Mouse (Mus musculus) liver, embryonic 13.5 days (tissue): ENCODE data around the gene Phex. TPM values are rescaled to one million over a fixed set of nuclear protein-coding genes. Genes with fewer than 3 reads are reported as not detected.

ENCODE experiments used
- ATAC-seq: fragments of 200-750 bp; cut with Nextera tagmentation; 2 replicates; pipeline ENCODE4 v1.8.0; 2017; ENCODE audit warnings: low read depth, mild to moderate bottlenecking, moderate number of reproducible peaks, moderate library complexity
- DNase-seq: peaks from one replicate; pipeline ENCODE4 v3.0.0; 2022
- H3K27ac ChIP-seq: fragments of 300-500 bp; sonication (generic); 2 replicates; pipeline ENCODE4 v1.5.1; 2015; ENCODE audit warnings: moderate library complexity, mild to moderate bottlenecking, inconsistent platforms
- H3K27me3 ChIP-seq: fragments of 300-500 bp; sonication (generic); 2 replicates; pipeline ENCODE4 v1.6.1; 2015; ENCODE audit warnings: mild to moderate bottlenecking, inconsistent platforms
- H3K36me3 ChIP-seq: fragments of 300-500 bp; sonication (generic); 2 replicates; pipeline ENCODE4 v1.6.1; 2015; ENCODE audit warnings: mild to moderate bottlenecking, inconsistent platforms
- H3K4me1 ChIP-seq: fragments of 300-500 bp; sonication (generic); replicated peaks from 2 replicates; pipeline ENCODE4 v1.6.1; 2015; ENCODE audit warnings: inconsistent platforms
- H3K4me2 ChIP-seq: fragments of 300-500 bp; sonication (generic); 2 replicates; pipeline ENCODE4 v1.6.1; 2015; ENCODE audit warnings: inconsistent platforms, mild to moderate bottlenecking, moderate library complexity
- H3K4me3 ChIP-seq: fragments of 300-500 bp; sonication (generic); replicated peaks from 2 replicates; pipeline ENCODE4 v1.5.1; 2015; ENCODE audit warnings: mild to moderate bottlenecking, inconsistent platforms
- H3K9ac ChIP-seq: fragments of 300-500 bp; sonication (generic); 2 replicates; pipeline ENCODE4 v1.6.1; 2015; ENCODE audit warnings: mild to moderate bottlenecking, inconsistent platforms
- H3K9me3 ChIP-seq: fragments of 300-500 bp; sonication (generic); replicated peaks from 2 replicates; pipeline ENCODE4 v1.6.1; 2016; ENCODE audit warnings: inconsistent platforms
- WGBS: fragments of 180-500 bp; shearing (Covaris S2); methylation state at CpG from one replicate; pipeline ENCODE4 v1.1.7; 2015; ENCODE audit not compliant: insufficient replicate concordance; 5-methylcytosine and 5-hydroxymethylcytosine counted together
- polyA plus RNA-seq: library from polyadenylated mRNA; unstranded; fragments of >200 nt; fragmentation: Nextera tagmentation; extraction: Ambion mirVana; gene quantifications from 2 replicates; pipeline ENCODE4 v1.2.1, GENCODE M21; 2015

Gene Phex
- polyA plus RNA-seq, 1 experiment from 2014 or later, result 0.03 TPM

GRCm38 (mm10) chrX:157307411-157307810 lies 107.7 kb downstream of the Phex start:
- Histone ChIP-seq H3K4me3 (no peak overlapping the region), H3K9ac (no peak overlapping the region), H3K4me2 (no peak overlapping the region), H3K27ac (no peak overlapping the region), H3K9me3 (no peaks in the 10 kb centered on the region), H3K27me3 (no peaks in the 10 kb centered on the region), H3K36me3 (no peaks in the 10 kb centered on the region), H3K4me1 (no peaks in the 10 kb centered on the region)
- ATAC-seq (no peak), DNase-seq (no peak)
- WGBS, result 9% methylated on average over 3 of the region's 3 CpGs

- Histone ChIP-seq H3K36me3 (no peaks in the 10 kb centered on the region), H3K27ac (no peak overlapping the region), H3K9ac (no peak overlapping the region), H3K4me1 (no peaks in the 10 kb centered on the region), H3K4me2 (no peak overlapping the region), H3K9me3 (no peaks in the 10 kb centered on the region), H3K27me3 (no peaks in the 10 kb centered on the region), H3K4me3 (no peak overlapping the region)
- DNase-seq, result no peak
- WGBS, result 42% methylated on average over 4 of the region's 4 CpGs
- ATAC-seq, result no peak
Observed at GRCm38 (mm10) chrX:157306796-157307405, 108.2 kb downstream of the Phex start.

GRCm38 (mm10) chrX:157305852-157306232 lies 109.3 kb downstream of the Phex start:
- ATAC-seq, result no peak
- Histone ChIP-seq H3K27ac (no peak overlapping the region), H3K9ac (no peak overlapping the region), H3K4me1 (no peaks in the 10 kb centered on the region), H3K9me3 (no peaks in the 10 kb centered on the region), H3K4me3 (no peak overlapping the region), H3K4me2 (no peak overlapping the region), H3K36me3 (no peaks in the 10 kb centered on the region), H3K27me3 (no peaks in the 10 kb centered on the region)
- 68% methylated on average over 5 of the region's 5 CpGs for WGBS
- no peak for DNase-seq

GRCm38 (mm10) chrX:157305193-157305851 lies 109.8 kb downstream of the Phex start:
- Histone ChIP-seq H3K4me3 (no peak overlapping the region), H3K27me3 (no peaks in the 10 kb centered on the region), H3K27ac (no peak overlapping the region), H3K9ac (no peak overlapping the region), H3K4me1 (no peaks in the 10 kb centered on the region), H3K9me3 (no peaks in the 10 kb centered on the region), H3K36me3 (no peaks in the 10 kb centered on the region), H3K4me2 (no peak overlapping the region)
- 24% methylated on average over 6 of the region's 6 CpGs for WGBS
- no peak for DNase-seq
- no peak for ATAC-seq

- H3K27me3 ChIP-seq, result no peaks in the 10 kb centered on the region
- ATAC-seq, result no peak
- no peak for DNase-seq
- H3K9ac ChIP-seq, result no peak overlapping the region
- no peaks in the 10 kb centered on the region for H3K9me3 ChIP-seq
- H3K27ac ChIP-seq, result no peak overlapping the region
- no peaks in the 10 kb centered on the region for H3K4me1 ChIP-seq
- H3K4me3 ChIP-seq, result no peak overlapping the region
- H3K4me2 ChIP-seq, result no peak overlapping the region
- H3K36me3 ChIP-seq, result no peaks in the 10 kb centered on the region
Observed at GRCm38 (mm10) chrX:157292411-157292810, 122.7 kb downstream of the Phex start.

- DNase-seq (no peak), ATAC-seq (no peak)
- H3K9me3 ChIP-seq, result no peaks in the 10 kb centered on the region
- H3K36me3 ChIP-seq, result no peaks in the 10 kb centered on the region
- no peak overlapping the region for H3K4me3 ChIP-seq
- no peaks in the 10 kb centered on the region for H3K4me1 ChIP-seq
- no peak overlapping the region for H3K4me2 ChIP-seq
- no peak overlapping the region for H3K9ac ChIP-seq
- H3K27me3 ChIP-seq, result no peaks in the 10 kb centered on the region
- H3K27ac ChIP-seq, result no peak overlapping the region
- WGBS, result 53% methylated on average over 1 of the region's 1 CpGs
Observed at GRCm38 (mm10) chrX:157276581-157276980, 138.5 kb downstream of the Phex start.

DNA sequence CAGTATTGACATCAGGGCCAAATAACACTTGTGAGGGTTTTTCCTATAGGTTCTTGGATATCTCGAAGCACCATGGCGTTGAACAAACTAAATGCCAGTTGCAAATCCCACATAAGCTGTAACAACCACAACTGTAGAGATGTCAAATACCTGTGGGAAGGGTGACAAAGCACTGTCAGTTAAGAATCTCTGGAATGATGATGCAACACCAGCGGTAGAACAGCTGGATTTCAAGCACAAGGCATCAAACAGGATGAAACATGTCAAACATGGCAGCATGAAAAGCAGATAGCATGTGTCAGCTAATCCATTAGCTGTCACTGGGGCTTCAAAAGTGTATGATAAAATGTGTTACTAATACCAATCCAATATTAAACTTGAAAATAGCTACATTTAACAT lies 141.8 kb downstream of the Phex start:
- Histone ChIP-seq H3K4me3 (no peak overlapping the region), H3K9ac (no peak overlapping the region), H3K36me3 (no peaks in the 10 kb centered on the region), H3K4me2 (no peak overlapping the region), H3K27me3 (no peaks in the 10 kb centered on the region), H3K4me1 (no peaks in the 10 kb centered on the region), H3K9me3 (no peaks in the 10 kb centered on the region), H3K27ac (no peak overlapping the region)
- DNase-seq, result no peak
- ATAC-seq, result no peak
- 56% methylated on average over 3 of the region's 3 CpGs for WGBS

DNA sequence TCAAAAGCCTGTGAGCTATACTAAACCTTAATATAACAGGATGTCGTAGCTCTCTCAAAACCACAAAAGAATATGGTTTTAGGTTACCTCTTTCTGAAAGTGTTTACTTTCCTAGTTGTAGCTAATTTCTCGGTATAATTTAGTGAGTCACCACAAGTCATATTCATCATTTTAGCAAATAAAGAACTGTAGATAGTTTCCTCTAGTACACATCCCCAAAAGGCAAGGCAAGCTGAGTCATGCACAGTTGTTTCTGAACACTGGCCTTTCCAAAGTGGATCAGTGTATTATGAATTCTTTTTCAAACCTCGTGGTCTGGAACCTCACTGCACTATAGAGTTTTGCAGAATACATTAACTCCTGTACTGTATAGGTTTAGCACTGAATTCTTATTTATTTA lies 143.5 kb downstream of the Phex start:
- no peak overlapping the region for H3K9ac ChIP-seq
- DNase-seq (no peak), ATAC-seq (no peak)
- H3K36me3 ChIP-seq, result no peaks in the 10 kb centered on the region
- no peak overlapping the region for H3K4me2 ChIP-seq
- no peaks in the 10 kb centered on the region for H3K27me3 ChIP-seq
- H3K4me3 ChIP-seq, result no peak overlapping the region
- H3K4me1 ChIP-seq, result no peaks in the 10 kb centered on the region
- WGBS, result 40% methylated on average over 3 of the region's 3 CpGs
- no peak overlapping the region for H3K27ac ChIP-seq
- H3K9me3 ChIP-seq, result no peaks in the 10 kb centered on the region

DNA sequence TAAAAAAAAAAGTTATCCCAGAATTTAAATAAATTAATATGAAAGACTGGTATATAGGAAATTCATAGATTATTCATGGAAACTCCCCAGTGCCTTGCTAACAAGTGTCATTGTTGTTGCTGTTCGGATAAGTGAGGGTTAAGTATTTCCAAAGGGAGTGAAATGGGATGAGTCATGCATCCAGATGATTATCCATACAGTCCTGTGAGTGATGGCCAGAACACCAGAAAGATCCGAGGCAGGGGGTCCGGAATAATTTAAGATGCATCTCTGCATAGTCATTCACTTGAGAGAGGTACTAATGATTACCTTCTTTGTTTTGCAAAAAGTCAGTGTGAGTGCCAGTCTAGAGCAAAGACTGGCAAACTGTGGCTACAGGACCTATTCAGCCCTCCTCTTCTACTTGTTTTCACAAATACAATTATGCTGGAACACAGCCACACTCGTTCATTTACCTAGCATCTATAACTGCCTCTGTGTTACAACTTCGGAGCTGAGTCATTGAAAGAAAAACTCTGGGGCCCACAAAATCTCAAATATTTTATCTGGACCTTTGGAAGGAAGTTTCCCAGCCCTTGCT lies 145.3 kb downstream of the Phex start:
- Histone ChIP-seq H3K4me1 (no peaks in the 10 kb centered on the region), H3K9me3 (no peaks in the 10 kb centered on the region), H3K36me3 (no peaks in the 10 kb centered on the region), H3K4me2 (no peak overlapping the region), H3K9ac (no peak overlapping the region), H3K27me3 (no peaks in the 10 kb centered on the region), H3K4me3 (no peak overlapping the region), H3K27ac (no peak overlapping the region)
- ATAC-seq, result no peak
- DNase-seq, result no peak
- WGBS, result 48% methylated on average over 5 of the region's 5 CpGs

GRCm38 (mm10) chrX:157268141-157268540 lies 147.0 kb downstream of the Phex start:
- Histone ChIP-seq H3K27me3 (no peaks in the 10 kb centered on the region), H3K4me2 (no peak overlapping the region), H3K4me1 (no peaks in the 10 kb centered on the region), H3K9ac (no peak overlapping the region), H3K27ac (no peak overlapping the region), H3K4me3 (no peak overlapping the region), H3K9me3 (no peaks in the 10 kb centered on the region), H3K36me3 (no peaks in the 10 kb centered on the region)
- DNase-seq (no peak), ATAC-seq (no peak)
- 51% methylated on average over 1 of the region's 1 CpGs for WGBS

DNA sequence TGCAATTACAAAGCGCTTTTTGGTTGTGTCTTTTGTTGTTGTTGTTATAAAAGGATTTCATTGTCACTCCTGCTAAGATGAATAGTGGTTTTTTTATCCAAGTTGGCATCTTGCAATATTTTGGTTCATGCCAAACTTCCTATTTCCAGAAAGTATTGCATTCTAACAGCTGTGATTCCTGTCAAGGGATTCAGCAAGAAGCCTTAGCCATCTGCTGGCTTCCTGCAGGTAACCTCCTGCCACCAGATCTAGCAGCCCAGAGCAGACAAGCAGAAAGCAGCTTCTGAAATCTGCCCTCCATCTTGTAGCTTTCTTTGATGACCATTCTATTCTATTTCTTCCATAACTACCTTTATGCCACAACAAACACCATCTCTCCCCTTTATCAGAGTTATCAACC lies 212.4 kb downstream of the Phex start:
- no peak for ATAC-seq
- Histone ChIP-seq H3K36me3 (no peaks in the 10 kb centered on the region), H3K9me3 (no peaks in the 10 kb centered on the region), H3K4me1 (no peaks in the 10 kb centered on the region), H3K4me2 (no peak overlapping the region), H3K27me3 (no peaks in the 10 kb centered on the region), H3K27ac (no peak overlapping the region), H3K4me3 (no peak overlapping the region), H3K9ac (no peak overlapping the region)
- no peak for DNase-seq
- WGBS, result 74% methylated on average over 1 of the region's 1 CpGs

DNA sequence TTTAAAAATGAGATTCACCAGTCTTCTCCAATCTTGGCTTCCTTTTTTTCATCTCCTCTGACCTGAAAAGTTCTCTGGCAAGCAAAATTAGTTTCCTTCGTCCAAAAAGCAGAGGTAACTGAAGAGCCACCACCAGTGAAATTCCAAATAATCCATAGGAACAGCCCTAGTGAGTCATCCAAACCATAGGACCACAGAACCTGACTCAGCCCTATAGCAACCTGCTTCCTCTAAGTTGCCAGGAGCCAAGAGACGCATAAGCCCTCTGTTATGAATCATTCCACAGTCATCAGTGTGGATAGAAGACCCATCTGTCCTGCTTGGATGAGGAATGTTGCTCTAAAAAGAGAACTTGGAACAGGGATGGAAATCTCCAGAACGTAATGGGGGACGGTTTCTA lies 230.9 kb downstream of the Phex start:
- ATAC-seq, result no peak
- no peak overlapping the region for H3K9ac ChIP-seq
- no peak overlapping the region for H3K4me2 ChIP-seq
- H3K4me1 ChIP-seq, result no peaks in the 10 kb centered on the region
- H3K27ac ChIP-seq, result no peak overlapping the region
- H3K36me3 ChIP-seq, result no peaks in the 10 kb centered on the region
- no peaks in the 10 kb centered on the region for H3K9me3 ChIP-seq
- DNase-seq, result no peak
- H3K4me3 ChIP-seq, result no peak overlapping the region
- H3K27me3 ChIP-seq, result no peaks in the 10 kb centered on the region
- 54% methylated on average over 4 of the region's 4 CpGs for WGBS
